Mouse (Mus musculus): Measurements from ENCODE around the gene Hadhb.
A peak's percentile ranks its signal among the peaks of the same experiment; 100 is the strongest.

Gene Hadhb

DNA sequence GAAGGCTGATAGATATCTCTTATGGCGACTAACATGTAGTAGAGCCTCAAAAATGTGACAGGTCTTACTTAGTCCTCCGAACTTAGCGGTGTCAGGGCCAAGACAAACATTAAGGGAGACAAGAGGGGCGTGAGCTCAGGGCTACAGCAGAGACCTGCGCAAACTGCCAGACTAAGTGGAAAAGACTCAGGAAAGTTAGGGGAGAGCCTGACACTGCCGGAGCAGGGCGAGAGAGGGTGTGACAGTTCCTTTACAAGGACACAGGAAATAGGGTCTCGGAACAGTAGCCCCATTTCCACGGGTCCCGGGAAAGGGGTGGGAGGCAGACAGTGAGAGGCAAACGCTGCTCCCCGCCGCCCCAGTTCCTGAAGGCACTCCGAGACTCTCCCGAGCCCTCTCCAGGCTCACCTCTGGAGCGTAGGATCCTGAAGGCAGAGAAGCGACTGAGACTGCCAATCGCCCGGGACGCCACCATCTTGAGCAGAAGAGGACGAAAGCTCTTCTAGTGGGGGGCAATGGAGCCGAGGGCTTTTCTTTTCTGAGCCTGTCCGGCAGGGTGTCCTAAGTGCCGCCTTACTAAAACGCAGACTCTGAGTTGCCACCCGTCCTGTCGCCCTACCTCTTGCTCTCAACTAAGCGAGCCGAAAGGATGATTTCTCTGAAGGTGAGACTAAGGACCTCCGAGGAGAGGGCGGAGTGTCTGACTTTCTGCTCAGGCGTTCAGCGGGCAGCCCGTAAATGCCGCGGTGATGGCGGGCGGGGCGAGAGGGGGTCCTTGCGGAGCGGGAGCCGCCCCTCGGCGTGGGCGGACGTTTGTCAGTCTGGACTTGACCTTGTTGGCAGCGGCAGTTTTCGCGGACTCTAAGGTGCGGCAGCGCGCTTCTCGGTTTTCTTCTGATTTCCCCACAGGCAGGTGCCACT, at the start of gene Hadhb, which contains the start of gene Hadha:
Gene Hadhb, plus strand, starts transcription at position 775 of the 921 bp plus-strand sequence.
Gene Hadha, minus strand, starts transcription at position 689 of the 921 bp plus-strand sequence.
- DNase-seq, result peak; percentile 97

DNA sequence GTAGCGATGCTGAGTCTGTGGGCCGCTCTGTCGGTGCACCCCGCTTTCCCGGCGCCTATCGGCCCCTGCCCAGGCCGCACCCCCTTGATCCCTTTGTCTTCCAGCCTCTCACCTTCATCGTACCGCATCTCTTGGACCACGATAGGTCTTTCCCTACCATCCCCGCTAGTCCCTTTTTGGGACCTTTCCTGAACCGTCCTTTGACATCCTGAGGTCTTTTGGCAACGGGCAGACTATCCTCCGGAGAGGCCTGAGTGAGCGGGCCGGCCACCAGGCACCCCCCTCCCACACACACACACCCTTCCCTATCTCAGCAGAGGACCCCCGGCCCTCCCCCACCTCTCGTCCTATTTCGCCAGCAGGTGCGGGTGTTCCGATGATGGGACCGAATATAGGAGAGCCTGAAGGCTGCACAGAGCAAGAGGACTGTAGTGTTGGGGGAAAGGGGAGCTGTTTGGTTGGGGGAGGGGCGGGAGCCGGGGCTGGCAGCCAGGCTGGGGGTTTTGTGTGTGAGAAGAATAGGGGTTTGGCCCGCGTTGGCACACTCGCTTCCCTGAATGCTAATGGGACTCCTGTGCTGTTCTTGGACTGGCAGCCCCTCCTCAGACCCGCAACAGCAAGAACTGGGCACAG, 49.3 kb upstream of the Hadhb start, which contains the start of gene 3110082J24Rik:
Gene 3110082J24Rik, minus strand, starts transcription at position 419 of the 633 bp plus-strand sequence.
- no peak for DNase-seq

DNA sequence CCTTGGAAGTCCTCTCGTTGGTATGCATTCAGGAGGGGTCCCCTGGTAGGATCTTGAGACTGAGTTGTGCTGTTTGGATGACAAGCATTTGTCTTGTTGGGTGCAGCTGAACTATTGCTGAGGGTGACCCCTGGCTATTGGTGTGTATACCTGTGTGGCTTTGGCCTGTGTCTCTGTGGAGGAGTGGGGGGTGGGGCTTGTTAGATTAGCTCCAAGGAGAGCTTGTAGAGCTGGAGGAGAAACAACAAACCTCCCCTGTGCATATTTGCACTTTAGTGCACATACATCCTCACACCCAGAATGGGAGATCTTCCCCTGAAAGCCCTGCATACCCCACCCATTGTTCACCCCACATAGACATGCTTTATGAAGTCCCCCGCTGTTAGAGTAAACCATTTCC, 48.3 kb upstream of the Hadhb start:
- DNase-seq, result no peak

DNA sequence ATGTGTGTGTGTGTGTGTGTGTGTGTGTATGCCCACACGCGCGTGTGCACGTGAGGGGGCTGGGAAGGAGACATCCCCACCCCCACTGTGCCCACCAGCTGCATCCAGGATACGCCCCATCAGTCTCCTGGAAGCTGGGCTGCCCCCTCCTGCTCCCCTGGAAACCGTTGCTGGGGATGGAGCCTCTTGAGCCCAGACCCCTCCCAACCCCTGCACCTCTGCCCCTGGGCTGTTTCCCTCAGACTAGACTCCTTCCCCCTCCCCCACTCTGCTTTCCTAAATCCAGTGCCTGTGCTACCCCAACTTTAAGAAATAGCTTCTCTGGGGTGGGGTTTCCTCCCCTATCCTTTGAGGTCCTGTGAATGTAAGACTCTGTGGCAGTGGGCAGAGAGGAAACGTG, 47.9 kb upstream of the Hadhb start:
- DNase-seq, result no peak

DNA sequence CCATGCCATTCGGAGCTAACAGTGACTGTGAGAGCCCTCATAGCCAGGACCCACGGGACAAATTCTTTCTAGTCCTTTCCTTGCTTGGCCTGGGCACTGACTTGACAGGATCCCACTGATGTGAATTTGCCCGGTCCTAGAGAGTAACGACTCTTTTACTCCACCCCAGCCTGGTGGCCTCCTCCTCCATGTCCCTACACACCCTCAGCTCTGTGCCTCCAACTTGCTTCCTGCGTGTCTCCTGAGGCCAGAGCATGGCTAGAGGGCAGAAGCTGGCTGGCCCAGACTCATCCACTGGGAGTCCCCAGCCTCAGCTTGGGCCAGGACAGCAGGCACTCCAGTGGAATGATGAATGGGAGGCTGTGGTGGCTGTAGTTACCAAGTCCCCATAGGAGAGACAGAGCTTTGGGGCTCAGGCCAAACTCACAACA, 47.4 kb upstream of the Hadhb start:
- DNase-seq, result no peak

DNA sequence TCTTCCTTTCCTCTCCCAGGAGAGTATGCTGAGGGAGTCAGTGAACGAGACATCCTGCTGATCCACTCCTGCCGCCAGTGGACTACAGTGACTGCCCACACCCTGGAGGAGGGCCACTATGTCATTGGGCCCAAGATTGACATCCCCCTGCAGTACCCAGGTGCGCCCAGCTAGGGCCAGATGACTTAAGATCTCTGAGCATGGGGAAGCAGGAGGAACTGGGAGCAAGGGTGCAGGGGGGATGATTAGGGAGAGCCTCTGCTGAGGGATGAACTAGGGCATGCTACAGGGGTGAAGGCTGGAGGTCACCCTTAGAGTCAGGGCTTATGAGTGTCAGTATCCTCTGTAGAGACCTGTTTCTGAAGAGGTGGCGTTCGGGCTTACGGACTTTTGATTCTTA, 46.8 kb upstream of the Hadhb start:
- DNase-seq, result no peak

DNA sequence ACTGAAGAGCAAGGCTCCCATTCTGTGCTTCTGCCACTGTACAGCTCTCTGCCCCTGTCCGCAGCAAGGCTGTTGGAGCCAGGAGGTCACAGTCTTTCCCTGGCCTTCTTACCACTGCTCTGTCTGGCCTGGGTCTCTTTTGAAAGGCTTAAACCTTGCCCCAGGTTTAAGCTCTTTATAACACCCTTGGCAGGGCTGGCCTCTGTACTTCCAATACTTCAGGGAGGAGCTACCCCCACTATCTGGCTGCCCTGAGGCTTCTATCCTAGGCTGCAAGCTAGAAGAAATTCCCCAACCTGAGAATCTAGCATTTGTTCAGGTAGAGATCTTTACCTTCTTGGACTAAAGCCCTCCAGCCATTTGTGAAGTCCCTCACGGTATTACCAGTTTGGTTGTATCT, 45.1 kb upstream of the Hadhb start:
- DNase-seq, result no peak

DNA sequence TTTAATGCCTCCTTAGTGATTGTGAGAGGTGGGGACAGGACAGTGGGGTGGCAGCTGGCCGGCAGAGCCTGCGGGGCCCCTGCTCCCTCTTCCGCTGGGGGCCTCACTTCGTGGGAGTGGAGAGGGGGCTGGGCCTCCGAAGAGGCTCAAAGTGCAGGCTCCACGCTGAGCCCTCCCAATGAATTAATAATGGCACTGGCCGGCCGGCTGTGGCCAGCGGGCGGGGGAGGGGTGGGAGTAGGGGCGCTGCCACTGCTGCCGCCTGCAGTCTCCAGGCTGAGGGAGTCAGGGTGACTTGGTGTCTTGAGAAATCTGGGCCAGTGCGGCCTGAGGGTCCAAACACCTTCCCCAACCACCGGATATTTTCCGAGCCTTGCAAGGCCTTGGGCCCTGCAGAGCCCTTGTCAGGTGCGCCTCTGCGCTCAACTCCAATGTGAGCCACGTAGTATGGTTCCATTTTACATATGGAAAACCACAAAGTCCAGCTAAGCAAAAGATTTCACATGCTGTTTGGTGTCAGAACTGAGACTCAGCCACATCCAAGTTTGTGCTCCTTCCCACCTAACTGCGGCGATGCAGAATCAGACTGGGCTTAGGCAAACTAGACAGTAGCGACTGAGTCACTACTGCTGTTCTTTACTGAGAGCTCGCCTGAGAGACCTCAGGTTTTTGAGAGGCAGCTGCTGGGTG, 44.5 kb upstream of the Hadhb start:
- DNase-seq, result no peak

DNA sequence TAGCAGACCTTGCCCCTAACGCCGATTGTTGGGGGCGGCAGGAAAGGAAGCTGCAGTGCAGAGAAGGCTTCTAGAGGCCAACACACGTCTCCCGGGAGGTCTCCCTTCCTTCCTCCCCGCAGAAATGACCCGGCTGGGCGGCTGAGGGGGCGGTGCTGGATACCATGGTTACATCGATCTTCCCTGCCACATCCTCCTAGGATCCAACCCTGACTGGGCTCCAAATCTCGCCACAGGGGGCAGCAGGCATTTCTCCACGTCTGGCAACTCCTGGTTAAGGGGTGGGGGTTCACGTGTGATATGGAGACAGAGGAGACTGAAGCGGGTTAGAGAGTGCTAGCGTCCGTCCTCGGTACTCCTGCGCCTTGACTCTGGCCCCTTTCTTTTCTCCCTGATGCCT, 43.9 kb upstream of the Hadhb start:
- DNase-seq, result no peak

DNA sequence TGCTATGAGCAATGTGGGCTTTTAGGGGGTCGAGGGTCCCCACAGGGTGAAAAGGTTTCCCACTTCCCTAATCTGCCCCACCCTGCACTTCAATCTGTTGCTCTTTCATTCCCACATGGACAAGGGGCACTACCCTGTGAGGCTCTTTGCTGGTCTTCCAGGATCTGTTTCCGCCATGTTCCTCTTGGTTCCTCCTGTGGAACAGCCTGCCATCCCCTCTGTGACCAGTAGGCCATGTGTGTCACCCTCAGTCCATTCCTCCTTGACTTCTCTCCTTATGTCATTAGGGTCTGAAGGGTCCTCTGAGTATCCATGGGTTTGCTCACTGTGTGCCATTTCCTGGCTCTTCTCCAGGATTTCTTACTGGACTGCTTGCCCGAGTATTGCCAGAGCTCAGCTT, 43.3 kb upstream of the Hadhb start:
- no peak for DNase-seq

DNA sequence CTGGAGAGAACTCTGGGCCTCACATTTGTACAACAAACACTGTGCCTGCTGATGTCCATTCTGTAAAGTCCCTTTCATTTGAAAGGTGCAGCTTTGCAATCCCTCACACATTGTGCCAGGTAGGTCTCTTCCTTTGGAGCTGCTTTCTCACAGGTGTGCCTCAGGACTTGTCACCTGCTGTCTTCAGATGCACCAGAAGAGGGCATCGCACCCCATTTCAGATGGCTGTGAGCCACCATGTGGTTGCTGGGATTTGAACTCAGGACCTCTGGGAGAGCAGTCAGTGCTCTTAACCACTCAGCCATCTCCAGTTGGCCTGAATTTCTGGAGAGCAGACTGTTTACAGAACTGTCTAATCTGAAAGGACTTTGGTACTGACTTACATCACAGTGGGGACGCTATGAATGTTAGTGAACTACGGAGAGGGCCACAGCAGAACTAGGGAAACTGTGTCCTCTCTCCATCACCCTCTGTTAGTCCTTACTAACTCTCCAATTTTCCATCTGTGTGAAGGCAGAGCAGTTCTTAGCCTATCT, 42.4 kb upstream of the Hadhb start:
- no peak for DNase-seq

DNA sequence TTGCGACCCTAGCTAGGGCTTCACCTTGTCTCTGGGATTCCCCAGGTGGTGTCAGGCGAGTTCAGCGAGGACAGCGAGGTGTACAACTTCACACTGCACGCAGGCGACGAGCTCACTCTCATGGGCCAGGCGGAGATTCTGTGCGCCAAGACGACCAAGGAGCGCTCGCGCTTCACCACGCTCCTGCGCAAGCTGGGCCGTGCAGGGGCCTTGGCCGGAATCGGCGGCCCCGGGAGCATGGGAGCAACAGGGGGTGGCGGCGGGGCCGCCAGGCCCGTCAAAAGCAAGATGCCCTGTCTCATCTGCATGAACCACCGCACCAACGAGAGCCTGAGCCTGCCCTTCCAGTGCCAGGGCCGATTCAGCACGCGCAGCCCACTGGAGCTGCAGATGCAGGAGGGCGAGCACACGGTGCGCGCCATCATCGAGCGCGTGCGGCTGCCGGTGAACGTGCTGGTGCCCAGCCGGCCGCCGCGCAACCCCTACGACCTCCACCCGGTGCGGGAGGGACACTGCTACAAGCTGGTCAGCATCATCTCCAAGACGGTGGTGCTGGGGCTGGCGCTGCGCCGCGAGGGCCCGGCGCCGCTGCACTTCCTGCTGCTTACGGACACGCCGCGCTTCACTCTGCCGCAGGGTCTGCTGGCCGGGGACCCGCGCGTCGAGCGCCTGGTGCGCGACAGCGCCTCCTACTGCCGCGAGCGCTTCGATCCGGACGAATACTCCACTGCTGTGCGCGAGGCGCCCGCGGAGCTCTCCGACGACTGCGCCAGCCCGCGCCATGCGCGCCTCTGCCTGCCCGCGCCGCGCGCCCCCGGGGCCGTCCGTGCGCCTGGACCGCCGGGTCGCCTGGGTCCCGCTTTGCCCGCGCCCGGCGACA, 40.9 kb upstream of the Hadhb start:
- peak; percentile 58 for DNase-seq

DNA sequence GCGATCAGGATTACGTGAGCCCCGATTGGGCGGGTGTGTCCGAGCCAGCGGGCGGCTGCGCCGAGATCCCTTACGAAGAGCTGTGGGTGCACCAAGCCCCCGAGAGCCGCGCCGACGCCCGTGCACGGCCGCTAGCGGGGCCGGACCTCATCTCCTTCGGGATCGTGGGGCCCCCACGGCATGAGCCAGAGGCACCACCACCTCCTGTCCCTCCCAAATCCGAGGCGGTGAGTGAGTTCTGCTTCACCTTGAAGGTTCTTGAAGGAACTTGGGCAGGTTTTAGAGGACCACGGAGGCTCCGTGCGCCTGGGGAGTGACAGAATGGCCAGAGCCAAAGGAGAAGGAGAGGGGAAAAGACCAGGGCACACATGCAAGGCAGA, 40.3 kb upstream of the Hadhb start:
- no peak for DNase-seq

DNA sequence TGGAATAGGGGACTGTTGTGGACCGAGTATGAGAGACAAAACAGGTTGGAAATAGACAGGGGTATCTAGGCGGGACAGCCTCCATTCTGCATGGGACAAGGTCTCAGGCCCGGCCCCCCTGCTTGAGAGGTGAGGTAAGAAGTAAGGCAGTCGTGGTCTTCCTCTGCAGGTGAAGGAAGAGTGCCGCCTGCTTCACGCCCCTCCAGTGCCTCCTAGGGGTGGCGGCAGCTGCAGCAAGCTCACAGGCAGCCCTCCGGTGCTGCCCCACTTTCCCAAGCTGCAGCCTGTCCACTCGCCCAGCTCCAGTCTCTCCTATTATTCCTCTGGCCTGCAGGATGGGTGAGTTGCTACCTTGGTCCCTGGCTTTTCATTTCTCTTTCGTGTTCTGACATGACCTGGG, 39.3 kb upstream of the Hadhb start:
- no peak for DNase-seq

DNA sequence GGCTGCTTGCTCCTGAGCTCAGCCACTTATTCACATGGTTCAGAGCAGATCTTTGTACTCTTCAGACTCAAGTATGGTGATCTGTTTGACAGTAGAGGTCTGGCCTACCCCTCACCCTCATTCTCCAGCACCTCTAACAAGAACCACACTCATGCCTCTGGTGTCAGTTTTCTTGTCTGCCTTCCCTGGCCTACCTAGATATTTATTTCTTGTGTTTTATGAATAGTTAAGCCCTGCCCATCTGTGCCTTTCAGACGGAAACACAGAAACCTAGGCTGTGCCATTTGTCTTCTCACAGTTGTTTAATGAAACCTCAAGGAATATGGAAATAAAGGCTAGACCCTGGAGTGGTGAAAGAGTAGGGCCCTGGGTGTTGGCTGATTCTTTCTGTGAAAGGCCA, 37.0 kb upstream of the Hadhb start:
- DNase-seq, result no peak

DNA sequence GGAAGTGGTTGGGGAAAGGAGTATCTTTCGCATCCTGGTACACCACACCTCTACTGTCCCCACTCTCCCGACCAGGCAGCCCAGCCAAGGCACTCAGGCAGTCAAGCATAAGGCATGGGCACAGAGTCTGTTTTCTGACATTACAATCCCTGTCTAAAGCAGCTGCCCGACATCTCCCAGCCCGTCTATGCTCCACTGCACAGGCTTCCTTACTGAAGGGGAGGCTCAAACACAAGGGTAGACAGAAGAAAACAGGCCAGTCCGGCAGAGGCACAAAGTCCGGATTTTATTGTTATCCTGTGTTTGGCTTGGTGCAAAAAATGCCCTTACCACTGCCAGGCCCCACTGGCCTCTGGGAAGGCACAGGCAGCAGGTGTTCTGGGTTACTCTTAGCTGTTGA, 35.9 kb upstream of the Hadhb start:
- peak; percentile 34 for DNase-seq

DNA sequence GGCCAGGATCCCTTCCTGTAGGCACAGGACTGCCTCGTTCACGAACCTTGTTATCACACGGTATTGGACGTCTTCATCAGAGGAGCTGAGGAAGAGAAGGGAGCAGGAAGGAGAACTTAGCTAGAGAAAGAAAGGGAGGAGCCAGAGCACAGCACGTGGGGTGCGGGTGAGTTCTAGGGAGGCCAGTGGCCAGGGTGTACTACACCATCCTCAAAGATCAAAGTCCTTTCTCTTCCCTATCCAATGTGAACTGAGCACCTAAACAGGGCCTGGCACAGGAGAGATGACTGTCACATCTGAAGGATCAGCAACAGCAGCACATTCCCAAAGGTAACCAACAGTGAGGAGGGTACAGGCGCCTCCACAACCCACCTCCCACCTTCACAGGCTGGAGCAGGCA, 34.9 kb upstream of the Hadhb start:
- DNase-seq, result peak; percentile 58

DNA sequence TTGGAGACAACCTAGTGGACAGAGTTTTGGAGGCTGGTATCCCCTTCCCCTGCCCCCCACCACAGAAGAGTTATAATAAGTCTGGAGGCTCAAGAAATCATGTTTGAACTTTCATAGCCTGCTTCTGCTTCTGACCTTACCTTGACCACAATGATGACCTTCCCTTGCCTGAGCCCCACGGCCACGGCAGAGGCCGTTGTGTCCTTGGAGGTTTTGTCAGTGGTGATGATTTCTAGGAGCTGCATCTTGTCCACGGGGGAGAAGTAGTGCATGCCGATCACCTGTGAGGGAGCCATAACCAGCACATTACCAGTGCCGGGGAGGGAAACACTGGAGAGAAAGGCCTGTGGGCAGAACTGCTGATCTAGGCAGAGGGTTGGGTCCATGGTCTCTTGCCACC, 32.6 kb upstream of the Hadhb start:
- DNase-seq, result no peak

DNA sequence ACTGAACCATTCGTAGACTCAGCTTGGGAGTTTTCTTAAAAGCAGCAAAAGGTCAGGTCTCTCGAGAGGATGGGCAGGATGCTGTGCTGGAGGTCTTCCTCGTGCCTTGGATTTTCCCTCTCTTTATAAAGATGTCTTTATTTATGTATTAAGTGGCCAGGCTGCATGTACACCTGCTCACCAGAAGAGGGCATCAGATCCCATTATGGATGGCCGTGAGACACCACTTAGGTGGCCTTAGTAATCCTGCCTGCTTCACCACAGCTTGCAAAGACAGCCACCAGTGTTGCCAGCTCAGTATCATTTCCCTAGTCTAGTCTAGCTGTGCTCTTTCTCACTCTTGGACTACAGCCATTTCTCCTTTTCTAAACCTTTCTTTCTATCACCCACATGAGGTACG, 29.5 kb upstream of the Hadhb start:
- peak; percentile 27 for DNase-seq

DNA sequence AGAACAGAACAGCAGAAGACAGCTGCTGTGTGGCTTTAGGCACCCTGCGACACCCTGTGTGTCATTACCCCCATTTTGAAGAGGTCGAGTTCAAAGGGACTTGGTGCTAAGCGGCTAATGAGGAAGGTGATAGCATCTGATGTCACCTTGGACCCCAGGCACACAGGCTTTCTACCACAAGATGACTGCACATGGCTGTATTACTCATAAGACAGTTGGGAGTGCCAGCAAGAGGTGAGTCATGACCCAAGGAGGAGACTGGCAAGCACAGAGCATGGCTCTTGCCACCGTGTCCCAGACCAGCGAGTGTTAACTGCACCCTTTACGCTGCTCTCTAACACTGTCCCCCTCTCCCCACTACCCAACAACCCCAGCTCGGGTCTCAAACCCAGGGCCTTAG, 28.3 kb upstream of the Hadhb start:
- DNase-seq, result no peak

DNA sequence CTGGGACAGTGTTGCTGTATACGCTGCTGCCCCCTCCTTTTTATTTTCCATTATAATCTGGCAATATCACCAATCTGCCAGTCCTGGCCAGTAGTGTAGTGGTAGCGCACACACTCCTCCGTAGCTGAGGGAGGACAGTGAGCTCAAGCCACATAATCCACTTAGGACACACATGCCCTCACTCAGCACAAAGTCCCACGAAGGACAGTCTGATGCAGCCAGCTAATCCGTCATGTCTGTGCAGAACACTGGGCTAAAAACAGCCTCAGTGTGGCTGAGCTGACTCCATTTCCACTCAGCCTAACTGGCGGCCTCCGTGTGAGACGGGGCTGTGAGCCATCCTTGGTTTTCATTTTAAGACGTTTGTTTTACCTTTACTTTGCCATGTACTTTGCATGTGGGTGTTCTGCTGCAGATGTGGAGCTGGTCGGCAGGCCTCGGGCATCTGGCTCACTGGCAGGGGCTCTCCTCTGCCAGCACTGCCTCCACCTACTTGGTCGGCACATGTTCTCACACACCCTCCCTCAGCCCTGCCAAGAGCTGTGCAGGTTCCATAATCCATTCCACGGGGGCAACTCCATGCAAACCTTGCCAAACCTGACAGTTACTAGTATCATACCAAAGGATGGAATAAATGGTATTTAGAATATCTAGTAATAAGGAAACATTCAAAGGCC, 27.0 kb upstream of the Hadhb start:
- DNase-seq, result no peak

DNA sequence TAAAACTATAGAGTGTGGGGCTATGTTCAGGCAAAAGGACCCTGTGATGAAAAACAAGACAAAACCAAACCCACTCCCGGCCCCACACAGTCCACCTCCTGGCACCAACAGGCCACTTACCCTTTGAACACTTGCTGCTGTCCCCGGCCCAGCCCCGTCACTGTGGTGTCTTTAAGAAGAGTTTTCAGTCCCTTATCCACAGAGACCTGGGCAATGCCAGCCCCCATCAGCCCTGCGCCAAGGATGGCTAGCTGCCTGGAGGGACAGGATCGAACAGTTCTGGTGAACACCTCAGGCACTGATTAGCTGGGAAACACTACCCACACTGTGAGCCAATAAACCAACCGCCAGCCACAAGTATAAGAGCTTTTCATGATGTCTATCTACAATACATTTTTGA, 26.4 kb upstream of the Hadhb start:
- no peak for DNase-seq

Data from kidney, adult 18-20 months (tissue).